Mouse (Mus musculus) forebrain, postnatal 0 days (tissue): ENCODE results near the gene Prnd. TPM values are rescaled to one million over a fixed set of nuclear protein-coding genes. Genes with fewer than 3 reads are reported as not detected.

Experiments
- ATAC-seq: fragments of 200-750 bp; cut with Nextera tagmentation; 2 replicates; pipeline ENCODE4 v1.8.0; 2017; ENCODE audit warnings: mild to moderate bottlenecking, moderate library complexity
- DNase-seq: peaks from one replicate; pipeline ENCODE4 v3.0.0-alpha.2; 2015
- H3K27ac ChIP-seq: fragments of 300-500 bp; sonication (generic); 2 replicates; pipeline ENCODE4 v1.5.1; 2014; ENCODE audit warnings: low read depth, mild to moderate bottlenecking, antibody characterized with exemption, low read length, moderate library complexity, mixed read lengths
- H3K27me3 ChIP-seq: fragments of 300-500 bp; sonication (generic); 2 replicates; pipeline ENCODE4 v1.6.1; 2014; ENCODE audit warnings: mild to moderate bottlenecking, low read length, mixed read lengths; ENCODE audit not compliant: insufficient read depth
- H3K36me3 ChIP-seq: fragments of 300-500 bp; sonication (generic); 2 replicates; pipeline ENCODE4 v1.6.1; 2014; ENCODE audit warnings: mild to moderate bottlenecking, moderate library complexity; ENCODE audit not compliant: insufficient read depth
- H3K4me1 ChIP-seq: fragments of 300-500 bp; sonication (generic); 2 replicates; pipeline ENCODE4 v1.6.1; 2014; ENCODE audit warnings: antibody characterized with exemption; ENCODE audit not compliant: insufficient read depth
- H3K4me2 ChIP-seq: fragments of 300-500 bp; sonication (generic); 2 replicates; pipeline ENCODE4 v1.6.1; 2014; ENCODE audit warnings: low read depth, mild to moderate bottlenecking, moderate library complexity
- H3K4me3 ChIP-seq: fragments of 300-500 bp; sonication (generic); 2 replicates; pipeline ENCODE4 v1.5.1; 2014; ENCODE audit warnings: low read depth, low read length, mixed read lengths
- H3K9ac ChIP-seq: fragments of 300-500 bp; sonication (generic); 2 replicates; pipeline ENCODE4 v1.6.1; 2014; ENCODE audit warnings: mild to moderate bottlenecking
- H3K9me3 ChIP-seq: fragments of 300-500 bp; sonication (generic); 2 replicates; pipeline ENCODE4 v1.6.1; 2016; ENCODE audit warnings: low read length
- CTCF ChIP-seq: sonication (generic); IDR thresholded peaks from 2 replicates; pipeline ENCODE4 v1.5.1; 2016; ENCODE audit warnings: antibody characterized with exemption, control low read depth, low read depth
- WGBS: fragments of 180-500 bp; shearing (Covaris S2); extraction: QIAGEN DNeasy Blood & Tissue Kit; methylation state at CpG from one replicate; pipeline ENCODE4 v1.1.7; 2014; 5-methylcytosine and 5-hydroxymethylcytosine counted together
- polyA plus RNA-seq: library from polyadenylated mRNA; unstranded; fragments of >200 nt; fragmentation: Nextera tagmentation; extraction: Ambion mirVana; gene quantifications from 2 replicates; pipeline ENCODE4 v1.2.1, GENCODE M21; 2015
- total RNA-seq: library from RNA; depleted of rRNA; stranded (reverse); fragments of >200 nt; gene quantifications from 2 replicates; pipeline ENCODE4 v1.2.3, GENCODE M21; 2014

Gene Prnd
- total and polyA plus RNA-seq, 2 experiments from 2014 or later, result 4.4 to 6.2 TPM

- no peaks in the 10 kb centered on the region for H3K27me3 ChIP-seq
- no peak for DNase-seq
- H3K4me3 ChIP-seq, result peak overlapping the region; percentile 36
- no peak overlapping the region for H3K27ac ChIP-seq
- no peaks in the 10 kb centered on the region for H3K9me3 ChIP-seq
- ATAC-seq, result peak; percentile 53
- H3K9ac ChIP-seq, result 0 out of 2 replicates have a peak overlapping the region, but pooled peaks have one; percentile 14
- H3K4me2 ChIP-seq, result peak overlapping the region; percentile 63
- no peaks in the 10 kb centered on the region for H3K36me3 ChIP-seq
- no peak for TF ChIP-seq CTCF
- 57% methylated on average over 9 of the region's 9 CpGs for WGBS
- H3K4me1 ChIP-seq, result no peaks in the 10 kb centered on the region
Measured at GRCm38 (mm10) chr2:131954835-131955234, 4.2 kb downstream of the Prnd start.

GRCm38 (mm10) chr2:131955264-131955663, 4.6 kb downstream of the Prnd start:
- ATAC-seq (peak; percentile 80), DNase-seq (peak; percentile 61)
- Histone ChIP-seq H3K27ac (no peak overlapping the region), H3K4me2 (peak overlapping the region; percentile 63), H3K4me1 (no peaks in the 10 kb centered on the region), H3K9me3 (no peaks in the 10 kb centered on the region), H3K27me3 (no peaks in the 10 kb centered on the region), H3K9ac (peak overlapping the region; percentile 14; the same call in 1 of the 2 replicates), H3K36me3 (no peaks in the 10 kb centered on the region), H3K4me3 (peak overlapping the region; percentile 36)
- WGBS, result 7% methylated on average over 17 of the region's 17 CpGs
- TF ChIP-seq CTCF, result no peak

GRCm38 (mm10) chr2:131956336-131957256, 5.9 kb downstream of the Prnd start:
- Histone ChIP-seq H3K4me3 (no peak overlapping the region), H3K36me3 (no peaks in the 10 kb centered on the region), H3K9ac (no peak overlapping the region), H3K4me1 (no peaks in the 10 kb centered on the region), H3K27me3 (no peaks in the 10 kb centered on the region), H3K4me2 (no peak overlapping the region), H3K9me3 (no peaks in the 10 kb centered on the region), H3K27ac (no peak overlapping the region)
- TF ChIP-seq CTCF, result no peak
- 87% methylated on average over 7 of the region's 7 CpGs for WGBS
- DNase-seq (no peak), ATAC-seq (no peak)

- DNase-seq, result no peak
- Histone ChIP-seq H3K27me3 (no peaks in the 10 kb centered on the region), H3K4me1 (no peaks in the 10 kb centered on the region), H3K4me3 (no peak overlapping the region), H3K4me2 (no peak overlapping the region), H3K27ac (no peak overlapping the region), H3K9me3 (no peaks in the 10 kb centered on the region), H3K9ac (no peak overlapping the region), H3K36me3 (no peaks in the 10 kb centered on the region)
- ATAC-seq, result no peak
- TF ChIP-seq CTCF, result no peak
- WGBS, result 54% methylated on average over 9 of the region's 9 CpGs
Measured at GRCm38 (mm10) chr2:131957731-131958222, 7.1 kb downstream of the Prnd start.

- Histone ChIP-seq H3K9me3 (no peaks in the 10 kb centered on the region), H3K36me3 (no peaks in the 10 kb centered on the region), H3K27me3 (no peaks in the 10 kb centered on the region), H3K9ac (no peak overlapping the region), H3K4me1 (no peaks in the 10 kb centered on the region), H3K27ac (no peak overlapping the region), H3K4me2 (no peak overlapping the region), H3K4me3 (no peak overlapping the region)
- 81% methylated on average over 2 of the region's 2 CpGs for WGBS
- no peak for TF ChIP-seq CTCF
- ATAC-seq (no peak), DNase-seq (no peak)
Measured at GRCm38 (mm10) chr2:131961671-131962070, 11.0 kb downstream of the Prnd start.

GRCm38 (mm10) chr2:131970597-131970996, 19.9 kb downstream of the Prnd start:
- TF ChIP-seq CTCF, result no peak
- no peak for ATAC-seq
- WGBS, result 80% methylated on average over 2 of the region's 2 CpGs

GRCm38 (mm10) chr2:131971098-131971497, 20.4 kb downstream of the Prnd start:
- H3K4me3 ChIP-seq, result no peak overlapping the region
- H3K4me1 ChIP-seq, result no peaks in the 10 kb centered on the region
- no peak overlapping the region for H3K4me2 ChIP-seq
- WGBS, result 68% methylated on average over 4 of the region's 4 CpGs
- DNase-seq, result no peak
- no peaks in the 10 kb centered on the region for H3K27me3 ChIP-seq
- H3K9ac ChIP-seq, result no peak overlapping the region
- no peaks in the 10 kb centered on the region for H3K36me3 ChIP-seq
- no peak overlapping the region for H3K27ac ChIP-seq
- TF ChIP-seq CTCF, result no peak
- ATAC-seq, result peak; percentile 27; the same call in 1 of the 2 replicates
- H3K9me3 ChIP-seq, result no peaks in the 10 kb centered on the region

More at GRCm38 (mm10) chr2:131970597-131970996, 19.9 kb downstream of the Prnd start:
- H3K27me3 ChIP-seq, result no peaks in the 10 kb centered on the region
- H3K27ac ChIP-seq, result no peak overlapping the region
- DNase-seq, result no peak
- no peak overlapping the region for H3K9ac ChIP-seq
- H3K4me2 ChIP-seq, result no peak overlapping the region
- no peaks in the 10 kb centered on the region for H3K4me1 ChIP-seq
- no peak overlapping the region for H3K4me3 ChIP-seq
- no peaks in the 10 kb centered on the region for H3K9me3 ChIP-seq
- no peaks in the 10 kb centered on the region for H3K36me3 ChIP-seq
